Mouse (Mus musculus) cerebellum, postnatal 4 days (tissue): ENCODE measurements at regions not wholly inside any gene's neighbourhood (a gene's known extent, or its start where the extent isn't known, plus 50 kb on each side); places are given as distances from the start of the nearest gene placed in this dataset.
"Not testable (repeated sequence)": the region's sequence is repeated elsewhere in the genome, so short reads cannot be mapped to it uniquely, and the experiment has no call there.

Source experiments
- DNase-seq, 2 experiments: peaks; one replicate each; pipeline ENCODE4 v3.0.0; 2022; ENCODE audit warnings: low spot score in 2 of 2, mixed read lengths in 1 of 2

GRCm38 (mm10) chr1:143263263-143264038 lies 377.0 kb upstream of the B3galt2 start:
- DNase-seq, result no peak

- no peak for DNase-seq
These were observed 375.2 kb upstream of the B3galt2 start for GRCm38 (mm10) chr1:143265216-143265615.

GRCm38 (mm10) chr1:143286274-143286967 lies 354.0 kb upstream of the B3galt2 start:
- no peak for DNase-seq

GRCm38 (mm10) chr1:143287448-143287847 lies 353.0 kb upstream of the B3galt2 start:
- no peak for DNase-seq

DNA sequence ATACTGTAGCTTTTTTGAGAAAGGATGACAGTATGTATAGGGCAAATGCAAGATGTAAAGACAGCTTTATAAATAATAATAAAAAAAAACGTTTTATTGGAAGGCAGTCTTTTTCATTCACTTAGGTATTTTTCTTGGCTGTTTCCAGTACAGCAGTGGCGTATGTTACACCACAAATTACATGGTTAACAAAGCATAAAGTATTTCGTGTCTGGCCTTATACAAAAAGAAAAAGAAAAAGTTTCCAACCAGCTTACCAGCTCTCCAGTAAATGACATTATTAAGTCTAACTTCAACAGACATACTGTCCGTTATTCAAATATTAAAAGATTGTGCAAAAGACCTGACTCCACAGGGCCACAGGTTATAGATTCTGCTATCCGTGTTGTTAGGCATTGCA lies 343.9 kb upstream of the B3galt2 start:
- DNase-seq, result no peak

DNA sequence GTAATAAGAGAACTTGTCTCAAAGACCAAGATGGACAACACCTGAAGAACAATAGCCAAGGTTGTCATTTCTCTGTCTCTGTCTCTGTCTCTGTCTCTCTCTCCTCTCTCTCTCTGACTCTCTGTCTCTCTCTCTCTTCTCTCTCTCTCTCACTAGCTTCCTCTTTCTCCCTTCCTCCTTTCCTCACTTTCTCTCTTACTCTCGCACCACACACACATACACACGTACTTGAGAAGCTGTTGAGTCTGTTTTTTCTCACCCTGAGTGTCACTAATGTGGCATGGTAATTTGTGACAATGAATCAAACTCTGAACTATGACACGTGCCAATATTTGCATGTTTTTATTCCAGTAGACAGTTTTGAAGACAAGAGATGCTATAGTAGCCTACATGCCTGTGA lies 333.1 kb upstream of the B3galt2 start:
- DNase-seq, result no peak

DNA sequence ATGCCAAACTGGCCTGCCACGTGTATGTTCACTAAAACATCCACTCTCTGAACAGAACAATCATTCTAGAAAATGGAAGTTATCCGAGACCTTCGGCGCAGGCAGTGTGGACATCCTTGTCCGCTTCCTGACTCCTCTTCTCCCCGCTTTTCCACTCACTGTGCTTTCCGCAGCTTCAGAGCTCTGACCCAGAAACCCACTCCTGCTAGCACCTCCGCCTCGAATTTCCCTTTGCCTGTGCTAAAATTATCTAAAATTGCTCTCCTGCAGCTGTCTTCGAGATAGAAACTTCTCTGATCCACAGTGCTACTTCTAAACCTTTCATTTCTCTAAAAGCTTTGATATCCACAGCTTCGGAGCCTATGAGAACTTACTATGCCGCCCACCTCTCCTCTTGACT lies 322.1 kb upstream of the B3galt2 start:
- no peak for DNase-seq

DNA sequence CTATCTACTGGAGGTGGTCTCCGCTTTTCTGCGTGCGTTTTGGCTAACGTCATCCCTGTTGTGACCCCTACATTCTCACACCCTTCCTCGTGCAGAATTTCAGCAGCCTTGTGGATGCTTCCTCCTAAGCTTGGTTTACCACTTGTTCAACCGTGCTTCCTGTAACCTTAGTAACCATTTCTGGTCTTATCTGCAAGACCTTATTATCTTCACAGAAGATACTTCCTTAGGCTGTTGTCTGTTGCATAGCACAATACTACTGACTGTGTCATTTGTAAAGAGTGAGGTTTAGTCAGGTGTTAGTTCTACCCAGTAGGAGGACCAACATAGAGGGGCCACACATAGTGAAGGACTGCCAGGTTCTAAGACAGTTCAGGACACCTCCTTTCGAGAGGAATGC lies 320.9 kb upstream of the B3galt2 start:
- DNase-seq, result no peak

GRCm38 (mm10) chr1:143351388-143351787 lies 289.1 kb upstream of the B3galt2 start:
- no peak for DNase-seq

DNA sequence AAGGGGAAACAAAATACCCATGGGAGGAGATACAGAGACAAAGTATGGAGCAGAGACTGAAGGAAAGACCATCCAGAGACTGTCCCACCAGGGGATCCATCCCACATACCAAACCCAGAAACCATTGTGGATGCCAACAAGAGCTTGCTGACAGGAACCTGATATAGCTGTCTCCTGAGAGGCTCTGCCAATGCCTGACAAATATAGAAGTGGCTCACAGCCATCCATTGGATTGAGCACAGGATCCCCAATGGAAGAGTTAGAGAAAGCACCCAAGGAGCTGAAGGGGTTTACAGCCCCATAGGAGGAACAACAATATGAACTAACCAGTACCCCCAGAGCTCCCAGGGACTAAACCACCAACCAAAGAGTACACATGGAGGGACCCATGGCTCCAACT lies 280.2 kb upstream of the B3galt2 start:
- not testable (repeated sequence) for DNase-seq

- DNase-seq, result no peak
These were observed 248.6 kb upstream of the B3galt2 start for GRCm38 (mm10) chr1:143391851-143392250.
